Mouse (Mus musculus) thymus, postnatal 0 days (tissue): ENCODE results near the gene Atoh7. TPM values are rescaled to one million over a fixed set of nuclear protein-coding genes. Genes with fewer than 3 reads are reported as not detected.

Experiments used
- polyA plus RNA-seq: library from polyadenylated mRNA; unstranded; fragments of >200 nt; fragmentation: Nextera tagmentation; extraction: Ambion mirVana; gene quantifications from 2 replicates; pipeline ENCODE4 v1.2.1, GENCODE M21; 2015

Gene Atoh7
- polyA plus RNA-seq, 1 experiment from 2014 or later, result 0.13 TPM

Other genes starting within 250 kb of the Atoh7 start
- gene Tet1, start 190.7 kb upstream of the Atoh7 start, polyA plus RNA-seq, result 11.6 and 14.5 TPM in 2 replicates
- gene Slc25a16, start 179.0 kb upstream of the Atoh7 start, polyA plus RNA-seq, result 13.7 and 16.5 TPM in 2 replicates
- gene Dna2, start 152.6 kb upstream of the Atoh7 start, polyA plus RNA-seq, result 21.1 and 21.7 TPM in 2 replicates
- gene Rufy2, start 119.4 kb upstream of the Atoh7 start, polyA plus RNA-seq, result 17.4 and 23.1 TPM in 2 replicates
- gene Hnrnph3, start 75.4 kb upstream of the Atoh7 start, polyA plus RNA-seq, result 51.0 and 53.6 TPM in 2 replicates
- gene Pbld2, start 75.3 kb upstream of the Atoh7 start, polyA plus RNA-seq, result 1.0 TPM in 2 replicates
- gene Pbld1, start 39.5 kb upstream of the Atoh7 start, polyA plus RNA-seq, result 0.44 and 0.55 TPM in 2 replicates
- gene Mypn, start 104.3 kb downstream of the Atoh7 start, polyA plus RNA-seq, result 0.04 and 0.08 TPM in 2 replicates
- gene Herc4, start 144.2 kb downstream of the Atoh7 start, polyA plus RNA-seq, result 34.5 and 43.3 TPM in 2 replicates